Mouse (Mus musculus): ENCODE measurements around the gene Uvrag. TPM values are rescaled to one million over a fixed set of nuclear protein-coding genes. Genes with fewer than 3 reads are reported as not detected.

Uvrag gene
- polyA plus RNA-seq, 1 experiment from 2014 or later: 12.2 TPM

GRCm38 (mm10) chr7:98917407-98917806 is 223.5 kb downstream of the Uvrag start:
- 86% methylated on average over 5 of the region's 5 CpGs for WGBS

DNA sequence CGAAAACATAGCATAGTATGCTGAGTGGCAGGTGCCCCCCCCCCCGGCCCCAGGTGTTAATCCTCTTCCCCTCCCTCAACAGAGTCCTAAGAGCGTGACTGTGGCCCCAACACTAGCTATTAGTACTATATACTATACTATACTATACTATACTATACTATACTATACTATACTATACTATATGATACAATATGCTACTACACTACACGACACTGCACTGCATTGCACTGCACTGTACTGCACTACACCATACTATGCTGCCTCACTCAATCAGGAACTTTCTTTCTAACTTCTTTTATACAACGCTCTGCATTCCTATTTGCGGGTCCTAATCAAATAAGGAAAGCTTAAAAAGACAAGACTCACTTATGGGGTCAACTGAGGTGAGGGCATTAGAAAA is 224.4 kb downstream of the Uvrag start:
- H3K4me3 ChIP-seq (ENCODE audit: low read depth, low read length): no peak overlapping the region
- ATAC-seq (no peak), DNase-seq (ENCODE audit: low spot score) (no peak)
- 85% methylated on average over 6 of the region's 6 CpGs for WGBS
- H3K9me3 ChIP-seq (replicated peaks; ENCODE audit: control insufficient read depth, low read length): no peaks in the 10 kb centered on the region
- no peak overlapping the region for H3K4me2 ChIP-seq (ENCODE audit: low read length)
- H3K27me3 ChIP-seq (replicated peaks; ENCODE audit: control insufficient read depth, insufficient read depth, low read length): no peaks in the 10 kb centered on the region
- H3K36me3 ChIP-seq (ENCODE audit: control insufficient read depth, insufficient read depth, low read length): no peaks in the 10 kb centered on the region
- H3K27ac ChIP-seq (ENCODE audit: low read depth, low read length): no peak overlapping the region
- H3K4me1 ChIP-seq (ENCODE audit: control insufficient read depth, insufficient read depth, low read length): no peaks in the 10 kb centered on the region
- H3K9ac ChIP-seq (ENCODE audit: low read length): no peak overlapping the region

More at GRCm38 (mm10) chr7:98917407-98917806, 223.5 kb downstream of the Uvrag start:
- H3K27me3 ChIP-seq (replicated peaks; ENCODE audit: control insufficient read depth, insufficient read depth, low read length): no peaks in the 10 kb centered on the region
- ATAC-seq (no peak), DNase-seq (ENCODE audit: low spot score) (no peak)
- no peaks in the 10 kb centered on the region for H3K9me3 ChIP-seq (replicated peaks; ENCODE audit: control insufficient read depth, low read length)
- H3K4me1 ChIP-seq (ENCODE audit: control insufficient read depth, insufficient read depth, low read length): no peaks in the 10 kb centered on the region
- no peak overlapping the region for H3K9ac ChIP-seq (ENCODE audit: low read length)
- H3K4me3 ChIP-seq (ENCODE audit: low read depth, low read length): no peak overlapping the region
- H3K4me2 ChIP-seq (ENCODE audit: low read length): no peak overlapping the region
- no peak overlapping the region for H3K27ac ChIP-seq (ENCODE audit: low read depth, low read length)
- no peaks in the 10 kb centered on the region for H3K36me3 ChIP-seq (ENCODE audit: control insufficient read depth, insufficient read depth, low read length)

GRCm38 (mm10) chr7:98912953-98913360 is 228.0 kb downstream of the Uvrag start:
- DNase-seq (ENCODE audit: low spot score) (no peak), ATAC-seq (no peak)
- no peaks in the 10 kb centered on the region for H3K27me3 ChIP-seq (replicated peaks; ENCODE audit: control insufficient read depth, insufficient read depth, low read length)
- no peak overlapping the region for H3K27ac ChIP-seq (ENCODE audit: low read depth, low read length)
- no peaks in the 10 kb centered on the region for H3K9me3 ChIP-seq (replicated peaks; ENCODE audit: control insufficient read depth, low read length)
- H3K36me3 ChIP-seq (ENCODE audit: control insufficient read depth, insufficient read depth, low read length): no peaks in the 10 kb centered on the region
- no peak overlapping the region for H3K4me3 ChIP-seq (ENCODE audit: low read depth, low read length)
- no peak overlapping the region for H3K4me2 ChIP-seq (ENCODE audit: low read length)
- H3K9ac ChIP-seq (ENCODE audit: low read length): no peak overlapping the region
- H3K4me1 ChIP-seq (ENCODE audit: control insufficient read depth, insufficient read depth, low read length): no peaks in the 10 kb centered on the region
- 70% methylated on average over 2 of the region's 2 CpGs for WGBS

DNA sequence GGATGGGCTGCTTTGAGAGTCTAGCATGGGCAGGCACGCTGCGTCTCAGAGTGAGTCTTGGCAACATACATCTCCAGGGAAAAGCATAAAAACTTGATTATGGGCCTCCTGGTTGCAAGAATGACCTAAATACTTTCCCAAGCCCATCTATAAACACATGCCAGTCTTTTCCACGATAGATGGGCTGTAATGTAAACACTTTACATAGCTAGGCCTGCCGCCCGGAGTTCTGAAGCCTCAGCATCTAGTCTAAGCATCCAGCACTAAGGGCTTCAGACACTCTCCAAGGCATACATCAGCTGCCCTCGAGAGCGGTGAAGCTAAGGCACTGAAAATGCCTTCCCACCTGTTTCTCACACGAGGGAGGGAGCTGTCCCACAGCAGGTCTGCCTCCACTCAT is 229.7 kb downstream of the Uvrag start:
- 83% methylated on average over 8 of the region's 8 CpGs for WGBS
- Histone ChIP-seq H3K9me3 (replicated peaks; ENCODE audit: control insufficient read depth, low read length) (no peaks in the 10 kb centered on the region), H3K4me2 (ENCODE audit: low read length) (no peak overlapping the region), H3K36me3 (ENCODE audit: control insufficient read depth, insufficient read depth, low read length) (no peaks in the 10 kb centered on the region), H3K4me3 (ENCODE audit: low read depth, low read length) (no peak overlapping the region), H3K4me1 (ENCODE audit: control insufficient read depth, insufficient read depth, low read length) (no peaks in the 10 kb centered on the region), H3K27me3 (replicated peaks; ENCODE audit: control insufficient read depth, insufficient read depth, low read length) (no peaks in the 10 kb centered on the region), H3K27ac (ENCODE audit: low read depth, low read length) (no peak overlapping the region), H3K9ac (ENCODE audit: low read length) (no peak overlapping the region)
- ATAC-seq (no peak), DNase-seq (ENCODE audit: low spot score) (no peak)

GRCm38 (mm10) chr7:98910712-98911111 is 230.2 kb downstream of the Uvrag start:
- no peak overlapping the region for H3K4me2 ChIP-seq (ENCODE audit: low read length)
- 89% methylated on average over 11 of the region's 11 CpGs for WGBS
- no peak overlapping the region for H3K9ac ChIP-seq (ENCODE audit: low read length)
- H3K9me3 ChIP-seq (replicated peaks; ENCODE audit: control insufficient read depth, low read length): no peaks in the 10 kb centered on the region
- no peak overlapping the region for H3K4me3 ChIP-seq (ENCODE audit: low read depth, low read length)
- H3K36me3 ChIP-seq (ENCODE audit: control insufficient read depth, insufficient read depth, low read length): no peaks in the 10 kb centered on the region
- DNase-seq (ENCODE audit: low spot score) (no peak), ATAC-seq (no peak)
- no peaks in the 10 kb centered on the region for H3K27me3 ChIP-seq (replicated peaks; ENCODE audit: control insufficient read depth, insufficient read depth, low read length)
- no peak overlapping the region for H3K27ac ChIP-seq (ENCODE audit: low read depth, low read length)
- H3K4me1 ChIP-seq (ENCODE audit: control insufficient read depth, insufficient read depth, low read length): no peaks in the 10 kb centered on the region

GRCm38 (mm10) chr7:98910164-98910563 is 230.8 kb downstream of the Uvrag start:
- WGBS: 88% methylated on average over 11 of the region's 11 CpGs
- Histone ChIP-seq H3K4me1 (ENCODE audit: control insufficient read depth, insufficient read depth, low read length) (no peaks in the 10 kb centered on the region), H3K4me3 (ENCODE audit: low read depth, low read length) (no peak overlapping the region), H3K36me3 (ENCODE audit: control insufficient read depth, insufficient read depth, low read length) (no peaks in the 10 kb centered on the region), H3K4me2 (ENCODE audit: low read length) (no peak overlapping the region), H3K27me3 (replicated peaks; ENCODE audit: control insufficient read depth, insufficient read depth, low read length) (no peaks in the 10 kb centered on the region), H3K27ac (ENCODE audit: low read depth, low read length) (no peak overlapping the region), H3K9me3 (replicated peaks; ENCODE audit: control insufficient read depth, low read length) (no peaks in the 10 kb centered on the region), H3K9ac (ENCODE audit: low read length) (no peak overlapping the region)
- ATAC-seq (no peak), DNase-seq (ENCODE audit: low spot score) (no peak)

GRCm38 (mm10) chr7:98907476-98907875 is 233.5 kb downstream of the Uvrag start:
- no peaks in the 10 kb centered on the region for H3K9me3 ChIP-seq (replicated peaks; ENCODE audit: control insufficient read depth, low read length)
- no peak for ATAC-seq

GRCm38 (mm10) chr7:98904659-98905362 is 236.1 kb downstream of the Uvrag start:
- H3K9me3 ChIP-seq (replicated peaks; ENCODE audit: control insufficient read depth, low read length): no peaks in the 10 kb centered on the region
- H3K4me1 ChIP-seq (ENCODE audit: control insufficient read depth, insufficient read depth, low read length): no peaks in the 10 kb centered on the region
- no peak for DNase-seq (ENCODE audit: low spot score)
- no peaks in the 10 kb centered on the region for H3K36me3 ChIP-seq (ENCODE audit: control insufficient read depth, insufficient read depth, low read length)
- no peak overlapping the region for H3K9ac ChIP-seq (ENCODE audit: low read length)
- no peak for ATAC-seq
- no peak overlapping the region for H3K4me2 ChIP-seq (ENCODE audit: low read length)
- WGBS: 83% methylated on average over 21 of the region's 21 CpGs
- H3K27me3 ChIP-seq (replicated peaks; ENCODE audit: control insufficient read depth, insufficient read depth, low read length): no peaks in the 10 kb centered on the region
- no peak overlapping the region for H3K4me3 ChIP-seq (ENCODE audit: low read depth, low read length)
- H3K27ac ChIP-seq (ENCODE audit: low read depth, low read length): no peak overlapping the region

More at GRCm38 (mm10) chr7:98907476-98907875, 233.5 kb downstream of the Uvrag start:
- H3K4me1 ChIP-seq (ENCODE audit: control insufficient read depth, insufficient read depth, low read length): no peaks in the 10 kb centered on the region
- whole genome bisulfite sequencing: 65% methylated on average over 4 of the region's 4 CpGs
- H3K4me2 ChIP-seq (ENCODE audit: low read length): no peak overlapping the region
- H3K27ac ChIP-seq (ENCODE audit: low read depth, low read length): no peak overlapping the region
- no peaks in the 10 kb centered on the region for H3K27me3 ChIP-seq (replicated peaks; ENCODE audit: control insufficient read depth, insufficient read depth, low read length)
- no peak overlapping the region for H3K4me3 ChIP-seq (ENCODE audit: low read depth, low read length)
- DNase-seq (ENCODE audit: low spot score): no peak
- H3K36me3 ChIP-seq (ENCODE audit: control insufficient read depth, insufficient read depth, low read length): no peaks in the 10 kb centered on the region
- no peak overlapping the region for H3K9ac ChIP-seq (ENCODE audit: low read length)

DNA sequence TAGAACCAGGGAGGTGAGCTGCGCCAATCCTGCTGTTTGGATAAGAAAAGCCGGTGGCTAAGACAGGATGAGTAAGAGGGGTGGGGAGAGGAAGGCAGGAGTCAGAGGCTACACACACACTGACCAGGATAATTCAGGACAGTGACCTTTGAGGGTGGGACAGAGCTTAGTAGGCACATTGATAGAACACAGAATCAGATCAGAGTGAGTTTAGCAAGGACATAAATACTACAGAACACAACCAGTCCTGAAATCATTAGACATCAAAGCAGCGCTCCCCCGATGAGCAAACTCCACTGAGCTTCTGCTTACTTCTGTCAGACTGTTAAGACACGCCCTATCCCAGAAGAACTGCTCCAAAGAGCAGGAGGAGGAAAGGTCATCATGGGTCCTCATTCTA is 237.1 kb downstream of the Uvrag start:
- Histone ChIP-seq H3K4me1 (ENCODE audit: control insufficient read depth, insufficient read depth, low read length) (no peaks in the 10 kb centered on the region), H3K4me2 (ENCODE audit: low read length) (no peak overlapping the region), H3K9ac (ENCODE audit: low read length) (no peak overlapping the region), H3K27me3 (replicated peaks; ENCODE audit: control insufficient read depth, insufficient read depth, low read length) (no peaks in the 10 kb centered on the region), H3K9me3 (replicated peaks; ENCODE audit: control insufficient read depth, low read length) (no peaks in the 10 kb centered on the region), H3K4me3 (ENCODE audit: low read depth, low read length) (no peak overlapping the region), H3K36me3 (ENCODE audit: control insufficient read depth, insufficient read depth, low read length) (no peaks in the 10 kb centered on the region), H3K27ac (ENCODE audit: low read depth, low read length) (no peak overlapping the region)
- ATAC-seq: no peak
- no peak for DNase-seq (ENCODE audit: low spot score)
- WGBS: 53% methylated on average over 5 of the region's 5 CpGs

Measured in forebrain, embryonic 14.5 days (tissue).